Mouse (Mus musculus) CH12.LX (cell line): Measurements from ENCODE around the gene Psmd12. TPM values are rescaled to one million over a fixed set of nuclear protein-coding genes. Genes with fewer than 3 reads are reported as not detected.

Experiments
- DNase-seq: peaks from one replicate; pipeline ENCODE4 v3.0.0-alpha.2; 2013; ENCODE audit errors: extremely low read depth
- H3K27ac ChIP-seq: 2 replicates; pipeline ENCODE4 v1.5.1; 2012; ENCODE audit warnings: low read depth, mild to moderate bottlenecking, control low read depth, moderate library complexity; ENCODE audit not compliant: insufficient read depth
- H3K27me3 ChIP-seq: replicated peaks from 2 replicates; pipeline ENCODE3; 2012; ENCODE audit warnings: inconsistent platforms
- H3K36me3 ChIP-seq, 2 experiments: replicated peaks in 1 of 2; 2 replicates each; pipeline versions ENCODE3 to v1.6.1; 2012; ENCODE audit warnings: inconsistent platforms in 1 of 2, low read length in 1 of 2, mild to moderate bottlenecking in 1 of 2, mixed read lengths in 1 of 2, moderate library complexity in 1 of 2; ENCODE audit not compliant: control insufficient read depth in 1 of 2, insufficient read depth in 1 of 2
- H3K4me1 ChIP-seq, 2 experiments: 2 replicates each; pipeline ENCODE4 v1.6.1; 2012; ENCODE audit warnings: inconsistent platforms in 1 of 2, moderate library complexity in 1 of 2; ENCODE audit not compliant: insufficient read depth in 2 of 2, control insufficient read depth in 1 of 2
- H3K4me2 ChIP-seq: 2 replicates; pipeline ENCODE4 v1.6.1; 2012; ENCODE audit warnings: low read depth, mild to moderate bottlenecking, control low read depth; ENCODE audit not compliant: poor library complexity, insufficient read depth, severe bottlenecking
- H3K4me3 ChIP-seq, 3 experiments: fragments of 150-350 bp in 1 of 3; sonication (generic) in 1 of 3; replicated peaks in 1 of 3; 2 replicates each; pipeline versions ENCODE3 to v1.5.1; 2011 to 2012; ENCODE audit warnings: low read depth in 2 of 3, low read length in 2 of 3, mild to moderate bottlenecking in 2 of 3, moderate library complexity in 2 of 3, control low read depth in 1 of 3, improper control_type of control experiment in 1 of 3, inconsistent platforms in 1 of 3, mixed read lengths in 1 of 3; ENCODE audit not compliant: poor library complexity in 1 of 3
- H3K79me2 ChIP-seq: replicated peaks from 2 replicates; pipeline ENCODE4 v1.6.1; 2012; ENCODE audit warnings: mild to moderate bottlenecking, moderate library complexity; ENCODE audit not compliant: control insufficient read depth, poor library complexity, insufficient read depth, severe bottlenecking; ENCODE audit errors: extremely low read depth
- H3K9ac ChIP-seq: 2 replicates; pipeline ENCODE4 v1.6.1; 2012; ENCODE audit warnings: low read depth, mild to moderate bottlenecking, control low read depth, moderate library complexity; ENCODE audit not compliant: insufficient read depth
- H3K9me3 ChIP-seq: replicated peaks from 2 replicates; pipeline ENCODE3; 2012; ENCODE audit warnings: low read length, inconsistent platforms, mixed read lengths
- CHD1 ChIP-seq: IDR thresholded peaks from 2 replicates; pipeline ENCODE4 v1.6.1; 2012; ENCODE audit warnings: low read depth, low read length, improper control_type of control experiment, inconsistent platforms
- CHD2 ChIP-seq: IDR thresholded peaks from 2 replicates; pipeline ENCODE4 v1.6.1; 2011; ENCODE audit warnings: low read length, improper control_type of control experiment
- CTCF ChIP-seq, 2 experiments: IDR thresholded peaks in 1 of 2; conservative IDR thresholded peaks in 1 of 2; 2 replicates each; pipeline ENCODE4 v1.5.1; 2011 to 2012; ENCODE audit warnings: low read depth in 2 of 2, low read length in 2 of 2, improper control_type of control experiment in 1 of 2, inconsistent platforms in 1 of 2, mild to moderate bottlenecking in 1 of 2, moderate library complexity in 1 of 2
- ETS1 ChIP-seq: conservative IDR thresholded peaks from 2 replicates; pipeline ENCODE4 v1.6.1; 2012; ENCODE audit warnings: low read depth, mild to moderate bottlenecking, inconsistent platforms, low read length, improper control_type of control experiment, moderate library complexity
- GABPA ChIP-seq: IDR thresholded peaks from 2 replicates; pipeline ENCODE4 v1.6.1; 2012; ENCODE audit warnings: low read depth, low read length, improper control_type of control experiment, inconsistent platforms; ENCODE audit not compliant: insufficient replicate concordance
- HCFC1 ChIP-seq: IDR thresholded peaks from 2 replicates; pipeline ENCODE4 v1.6.1; 2012; ENCODE audit warnings: low read depth, mild to moderate bottlenecking, inconsistent platforms, low read length, improper control_type of control experiment
- IRF4 ChIP-seq: IDR thresholded peaks from 2 replicates; pipeline ENCODE4 v1.6.1; 2014; ENCODE audit warnings: low read depth, mild to moderate bottlenecking, inconsistent platforms, low read length, improper control_type of control experiment
- JUN ChIP-seq: IDR thresholded peaks from 2 replicates; pipeline ENCODE4 v1.6.1; 2011; ENCODE audit warnings: low read depth, mild to moderate bottlenecking, low read length, improper control_type of control experiment, moderate library complexity; ENCODE audit not compliant: insufficient read depth
- JUND ChIP-seq: conservative IDR thresholded peaks from 2 replicates; pipeline ENCODE4 v1.6.1; 2011; ENCODE audit warnings: low read depth, low read length, improper control_type of control experiment
- MAFK ChIP-seq: IDR thresholded peaks from 2 replicates; pipeline ENCODE4 v1.6.1; 2011; ENCODE audit warnings: low read length, improper control_type of control experiment; ENCODE audit not compliant: insufficient replicate concordance
- MXI1 ChIP-seq: IDR thresholded peaks from 2 replicates; pipeline ENCODE4 v1.6.1; 2011; ENCODE audit warnings: mild to moderate bottlenecking, low read depth, low read length, improper control_type of control experiment
- MYC ChIP-seq: IDR thresholded peaks from 2 replicates; pipeline ENCODE4 v1.6.1; 2011; ENCODE audit warnings: low read depth, mild to moderate bottlenecking, improper control_type of control experiment, low read length
- POLR2A ChIP-seq: IDR thresholded peaks from 2 replicates; pipeline ENCODE4 v1.6.1; 2011; ENCODE audit warnings: low read depth, mild to moderate bottlenecking, improper control_type of control experiment, low read length
- RAD21 ChIP-seq: IDR thresholded peaks from 2 replicates; pipeline ENCODE4 v1.6.1; 2011; ENCODE audit warnings: low read depth, mild to moderate bottlenecking, low read length, improper control_type of control experiment, moderate library complexity
- RCOR1 ChIP-seq: conservative IDR thresholded peaks from 2 replicates; pipeline ENCODE4 v1.6.1; 2012; ENCODE audit warnings: low read depth, mild to moderate bottlenecking, inconsistent platforms, low read length, improper control_type of control experiment
- SIN3A ChIP-seq: IDR thresholded peaks from 2 replicates; pipeline ENCODE4 v1.6.1; 2012; ENCODE audit warnings: low read length, improper control_type of control experiment, inconsistent platforms
- SMC3 ChIP-seq: IDR thresholded peaks from 2 replicates; pipeline ENCODE4 v1.6.1; 2011; ENCODE audit warnings: low read depth, low read length, improper control_type of control experiment
- TBP ChIP-seq: conservative IDR thresholded peaks from 2 replicates; pipeline ENCODE4 v1.6.1; 2011; ENCODE audit warnings: low read depth, low read length, improper control_type of control experiment
- TCF12 ChIP-seq: IDR thresholded peaks from 2 replicates; pipeline ENCODE4 v1.6.1; 2014; ENCODE audit warnings: low read depth, mild to moderate bottlenecking, inconsistent platforms, low read length, improper control_type of control experiment
- UBTF ChIP-seq: IDR thresholded peaks from 2 replicates; pipeline ENCODE4 v1.6.1; 2012; ENCODE audit warnings: low read depth, mild to moderate bottlenecking, inconsistent platforms, low read length, improper control_type of control experiment, moderate library complexity
- USF1 ChIP-seq: IDR thresholded peaks from 2 replicates; pipeline ENCODE4 v1.6.1; 2014; ENCODE audit warnings: low read depth, mild to moderate bottlenecking, inconsistent platforms, low read length, improper control_type of control experiment
- ZKSCAN1 ChIP-seq: IDR thresholded peaks from 2 replicates; pipeline ENCODE4 v1.6.1; 2012; ENCODE audit warnings: low read depth, inconsistent platforms, low read length, improper control_type of control experiment, borderline replicate concordance
- ZNF384 ChIP-seq: IDR thresholded peaks from 2 replicates; pipeline ENCODE4 v1.6.1; 2012; ENCODE audit warnings: low read depth, low read length, improper control_type of control experiment, inconsistent platforms
- dilution Hi-C: fragments of 300-500 bp; cut with MboI; formaldehyde crosslinking; loops from 2 replicates; pipeline ENCODE4 v1.14.3; 2020; ENCODE audit warnings: low sequenced_read_pairs; ENCODE audit not compliant: extremely low pct_unique_long_range_greater_than_20kb, extremely low pct_ligation_motif_present
- in situ Hi-C: fragments of 300-500 bp; cut with MboI; formaldehyde crosslinking; loops from 3 replicates; pipeline ENCODE4 v1.14.3; 2019; ENCODE audit warnings: low sequenced_read_pairs, low pct_ligation_motif_present, low pct_unique_long_range_greater_than_20kb, mixed read lengths
- polyA plus RNA-seq: library from polyadenylated mRNA; unstranded; fragments of >175 nt; gene quantifications from 2 replicates; pipeline ENCODE4 v1.2.1, GENCODE M21; 2012; ENCODE audit warnings: low read depth; ENCODE audit not compliant: insufficient read length
- total RNA-seq, 2 experiments: library from RNA; depleted of rRNA; stranded (reverse); fragments of 300-350 nt in 1 of 2; fragments of >200 nt in 1 of 2; gene quantifications; 2 replicates each; pipeline ENCODE4 v1.2.3; 2012 to 2014

The Psmd12 gene
- total and polyA plus RNA-seq, 3 experiments: 108 to 257 (median 151) TPM

- Histone ChIP-seq H3K27me3 (peaks cover 2% of the 10 kb centered on the region), H3K9me3 (no peaks in the 10 kb centered on the region), H3K27ac (no peak overlapping the region), H3K4me1 (peaks cover under 1 to 19% of the 10 kb centered on the region in 2 experiments; a peak in 3 of 4 replicates), H3K79me2 (no peaks in the 10 kb centered on the region), H3K9ac (no peak overlapping the region), H3K4me3 (peak overlapping the region in 1 of 3 experiments; percentile 5), H3K4me2 (peak overlapping the region; percentile 63), H3K36me3 (no peaks in the 10 kb centered on the region)
- peak; percentile 95 for DNase-seq
- peak; percentile 81 to 92 for TF ChIP-seq CTCF (conservative IDR thresholded peaks at IDR 0.05 in 1 of 2, IDR thresholded peaks at IDR 0.05 in 1 of 2; ENCODE audit: low read depth in 2 of 2, low read length in 2 of 2)
- TF ChIP-seq MYC: peak; percentile 70
- TF ChIP-seq CHD1: no peak
- peak; percentile 7; the same call in 1 of the 2 replicates for TF ChIP-seq IRF4
- TF ChIP-seq POLR2A: no peak
- TF ChIP-seq HCFC1: no peak
- peak; percentile 57; the same call in 1 of the 2 replicates for TF ChIP-seq TBP
- no peak for TF ChIP-seq ETS1
- TF ChIP-seq TCF12: no peak
- no peak for TF ChIP-seq GABPA
- TF ChIP-seq CHD2: no peak
- peak; percentile 33; the same call in 1 of the 2 replicates for TF ChIP-seq JUND
- TF ChIP-seq RAD21: peak; percentile 75
- TF ChIP-seq ZNF384: peak; percentile 56; the same call in 1 of the 2 replicates
- peak; percentile 71 for TF ChIP-seq SMC3
- TF ChIP-seq MXI1: no peak
- TF ChIP-seq USF1: no peak
- in situ Hi-C loops: loop anchor here (5.0 kb wide), 3 partner anchors 96 to 256 kb away; no protein-coding TSS in a partner anchor
- dilution Hi-C loops: no loop called here
Measured at GRCm38 (mm10) chr11:107473137-107473820, 6.0 kb upstream of the Psmd12 start.

GRCm38 (mm10) chr11:107479862-107480203, 549 bp downstream of the Psmd12 start:
- peaks cover 7 to 30% of the 10 kb centered on the region in 2 experiments for H3K36me3 ChIP-seq
- dilution Hi-C loops (no loop called here), in situ Hi-C loops (no loop called here)
- peaks cover 3 to 32% of the 10 kb centered on the region in 2 experiments; a peak in 3 of 4 replicates for H3K4me1 ChIP-seq
- H3K9me3 ChIP-seq: no peaks in the 10 kb centered on the region
- H3K27ac ChIP-seq: peak overlapping the region; percentile 54; the same call in 1 of the 2 replicates
- H3K4me3 ChIP-seq: peak overlapping the region; percentile 82 to 96 (median 84)
- H3K4me2 ChIP-seq: peak overlapping the region; percentile 93
- H3K79me2 ChIP-seq: peaks cover 55% of the 10 kb centered on the region
- H3K27me3 ChIP-seq: no peaks in the 10 kb centered on the region
- no peak for DNase-seq
- no peak for TF ChIP-seq UBTF
- TF ChIP-seq RAD21: no peak
- TF ChIP-seq RCOR1: no peak
- TF ChIP-seq SIN3A: no peak
- TF ChIP-seq JUN: no peak
- no peak for TF ChIP-seq MAFK
- no peak for TF ChIP-seq ETS1
- no peak for TF ChIP-seq ZKSCAN1
- H3K9ac ChIP-seq: peak overlapping the region; percentile 75
